Mouse (Mus musculus): Measurements from ENCODE around the gene Spata20.

Spata20 gene

GRCm38 (mm10) chr11:94486001-94486400 is at the start of gene Spata20:
TSS of gene Spata20 (minus strand) at chr11:94486179.
- no peak for DNase-seq (ENCODE audit: extremely low spot score, low read depth, low spot score)

GRCm38 (mm10) chr11:94533171-94533570 is 47.2 kb upstream of the Spata20 start:
- no peak for DNase-seq (ENCODE audit: extremely low spot score, low read depth, low spot score)

GRCm38 (mm10) chr11:94528879-94529278 is 42.9 kb upstream of the Spata20 start:
- DNase-seq (ENCODE audit: extremely low spot score, low read depth, low spot score): no peak

DNA sequence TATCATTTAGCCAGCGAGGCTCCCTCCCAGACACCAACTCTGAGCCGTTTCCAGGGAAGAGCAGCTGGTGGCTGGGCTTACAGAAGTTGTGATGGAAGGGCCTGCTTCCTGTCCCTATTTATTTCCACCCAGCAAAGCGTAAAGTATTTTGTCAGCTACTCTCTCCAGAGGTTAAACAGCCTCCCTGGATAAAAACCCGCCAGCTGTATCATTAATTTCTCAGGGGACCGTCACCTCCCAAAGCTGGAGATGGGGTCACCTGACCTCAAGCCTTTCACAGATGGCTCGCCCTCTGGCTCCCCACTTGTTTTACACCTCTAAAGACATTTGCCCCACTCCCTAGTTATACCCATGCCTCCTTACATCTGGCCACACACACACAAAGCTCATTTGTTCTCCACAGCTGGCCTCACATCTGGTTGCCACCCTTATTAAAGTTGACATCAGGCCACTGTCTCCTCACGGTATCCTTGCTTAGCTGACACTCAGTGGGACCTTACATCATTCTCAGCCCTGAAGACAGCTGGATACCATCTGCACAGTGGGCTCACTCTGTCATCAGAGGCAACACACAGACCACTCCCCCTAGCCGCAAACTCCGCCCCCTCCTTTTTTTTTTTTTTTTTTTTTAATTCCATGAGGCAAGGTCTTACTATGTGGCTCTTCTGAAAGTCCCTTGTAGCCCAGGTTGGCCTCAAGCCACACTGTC is 40.3 kb upstream of the Spata20 start:
- DNase-seq (ENCODE audit: extremely low spot score, low read depth, low spot score): no peak

- DNase-seq (ENCODE audit: extremely low spot score, low read depth, low spot score): no peak
Observed at GRCm38 (mm10) chr11:94521219-94521843, 35.4 kb upstream of the Spata20 start, which contains the start of gene Mycbpap. TSS of gene Mycbpap (minus strand) at chr11:94521742.

GRCm38 (mm10) chr11:94513452-94513851 is 27.5 kb upstream of the Spata20 start:
- no peak for DNase-seq (ENCODE audit: extremely low spot score, low read depth, low spot score)

- DNase-seq (ENCODE audit: extremely low spot score, low read depth, low spot score): no peak
Observed at GRCm38 (mm10) chr11:94508976-94509375, 23.0 kb upstream of the Spata20 start.

DNA sequence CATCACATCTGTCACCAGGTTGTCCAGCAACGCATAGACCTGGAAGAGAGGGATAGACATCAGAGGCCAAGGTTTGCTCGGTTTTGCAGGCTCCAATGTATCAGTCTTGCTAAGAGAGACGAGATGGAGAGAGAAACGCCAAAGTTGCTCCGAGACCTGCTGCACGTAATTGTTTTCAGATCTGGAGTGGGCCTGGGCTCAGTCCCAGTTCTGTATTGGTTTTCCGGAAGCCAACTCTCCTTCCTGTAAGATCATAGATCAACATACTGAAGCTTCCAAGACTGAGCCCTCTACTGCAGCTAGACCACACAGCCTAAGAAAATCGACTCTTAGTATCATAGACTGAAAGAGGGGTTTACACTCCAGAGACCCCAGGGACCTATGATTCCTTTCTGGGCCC is 15.5 kb upstream of the Spata20 start:
- no peak for DNase-seq (ENCODE audit: extremely low spot score, low read depth, low spot score)

GRCm38 (mm10) chr11:94500362-94500761 is 14.4 kb upstream of the Spata20 start:
- DNase-seq (ENCODE audit: extremely low spot score, low read depth, low spot score): no peak

DNA sequence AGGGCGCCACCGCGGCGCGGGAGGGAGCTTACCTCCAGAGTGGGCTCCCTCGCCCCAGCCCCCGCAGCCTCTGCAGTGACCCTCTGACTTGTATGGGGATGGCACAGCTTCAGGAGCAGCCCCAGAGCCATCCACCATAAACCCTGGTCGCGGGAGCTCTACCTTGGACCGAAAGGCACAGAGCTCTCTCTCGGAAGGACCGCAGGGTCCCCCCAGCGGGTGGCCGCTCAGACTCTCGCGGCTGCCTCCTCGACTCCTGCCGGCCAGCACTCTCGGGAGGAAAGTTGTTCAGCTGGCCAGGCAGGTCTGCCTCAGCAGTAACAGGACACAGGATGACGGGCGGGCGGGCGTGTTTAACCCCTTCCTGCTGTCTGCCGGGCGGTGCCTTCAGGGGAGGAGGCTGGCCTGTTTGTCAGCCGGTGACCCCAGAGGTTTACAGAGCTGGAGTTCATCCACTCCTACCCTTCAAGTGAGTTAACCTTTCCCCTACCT is 13.7 kb upstream of the Spata20 start, which contains the start of gene Epn3:
Gene Epn3, minus strand, starts transcription at position 314 of the 492 bp plus-strand sequence.
- no peak for DNase-seq (ENCODE audit: extremely low spot score, low read depth, low spot score)

DNA sequence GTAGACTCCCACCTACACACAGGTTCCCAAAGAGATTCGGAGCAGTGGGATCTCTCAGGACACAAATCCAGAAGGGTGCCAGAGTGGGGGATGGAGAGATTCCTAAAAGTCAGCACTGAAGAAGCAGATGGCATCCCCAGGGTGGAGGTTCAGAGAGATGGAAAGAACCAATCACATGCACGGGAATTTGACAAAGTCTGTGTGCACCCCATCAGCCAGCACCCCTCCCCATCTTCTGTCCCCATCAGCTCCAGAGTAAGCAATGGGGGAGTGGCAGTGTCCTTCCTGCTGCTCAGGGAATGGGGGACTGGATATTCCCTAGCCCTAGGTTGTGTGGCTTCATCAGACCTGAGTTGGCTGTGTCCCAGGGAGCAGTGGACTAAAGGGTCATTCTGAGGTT is 13.1 kb upstream of the Spata20 start:
- DNase-seq (ENCODE audit: extremely low spot score, low read depth, low spot score): no peak

DNA sequence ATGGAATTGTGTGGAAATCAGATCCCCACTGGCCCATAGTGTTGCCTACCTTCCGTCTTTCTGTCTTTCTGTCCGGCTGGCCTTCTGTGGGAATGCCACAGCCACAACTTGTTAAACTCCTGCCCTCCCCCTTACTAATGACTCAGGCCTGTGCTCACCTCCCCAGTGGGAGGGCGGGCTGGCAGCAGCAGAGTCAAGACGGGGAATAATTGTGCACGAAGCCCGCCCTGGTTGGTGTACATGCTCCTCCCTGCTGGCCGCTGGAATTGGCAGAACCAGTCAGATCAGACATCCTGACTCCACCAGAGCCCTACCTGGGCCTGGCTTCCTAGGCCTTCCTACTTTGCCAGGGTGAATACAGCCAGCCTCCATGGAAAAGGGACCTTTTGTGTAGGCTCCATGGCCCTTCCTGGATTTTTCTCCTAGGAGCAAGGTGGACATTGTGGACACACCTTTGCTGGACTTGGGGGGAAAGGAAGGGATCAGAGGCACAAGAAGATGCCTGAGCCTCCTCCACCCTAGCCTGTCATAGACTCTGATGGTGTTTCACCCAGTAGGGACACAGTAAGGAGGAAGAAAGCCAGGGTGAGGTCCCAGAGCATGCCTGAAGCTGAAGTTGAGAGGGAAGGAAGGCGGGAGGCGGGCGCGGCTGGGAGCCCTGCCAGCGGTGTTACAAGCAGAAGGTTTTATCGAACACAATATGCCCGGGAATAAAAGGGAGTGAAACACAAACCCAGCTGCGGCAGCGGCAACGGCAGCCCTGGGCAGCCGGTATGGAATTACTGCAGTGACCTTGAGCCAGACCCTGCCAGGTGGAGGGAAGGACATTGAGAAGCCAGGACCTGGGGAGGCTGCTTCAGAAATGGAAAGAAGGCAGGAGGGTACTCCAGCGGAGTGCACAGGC is 12.4 kb upstream of the Spata20 start:
- DNase-seq (ENCODE audit: extremely low spot score, low read depth, low spot score): no peak

GRCm38 (mm10) chr11:94495415-94495814 is 9.4 kb upstream of the Spata20 start:
- DNase-seq (ENCODE audit: extremely low spot score, low read depth, low spot score): no peak

DNA sequence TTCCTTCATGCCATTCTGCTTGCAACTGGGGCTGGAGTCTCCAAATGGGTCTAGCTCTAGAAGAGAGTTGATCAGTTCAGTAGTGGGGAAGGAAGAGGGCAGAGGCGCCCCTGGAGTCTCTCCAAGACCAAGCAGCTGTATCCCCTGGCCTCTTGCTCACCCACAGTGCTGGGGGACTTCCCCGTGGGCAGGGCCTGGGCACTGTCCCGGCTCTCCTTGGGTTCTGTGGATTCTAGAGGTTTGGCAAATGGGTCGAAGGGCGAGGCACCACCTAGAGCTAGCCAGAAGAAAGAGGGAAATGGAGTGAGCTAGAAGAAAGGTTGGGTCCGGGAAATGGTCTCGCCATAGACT is 5.7 kb upstream of the Spata20 start:
- no peak for DNase-seq (ENCODE audit: extremely low spot score, low read depth, low spot score)

GRCm38 (mm10) chr11:94491035-94491748 is 5.2 kb upstream of the Spata20 start:
- DNase-seq (ENCODE audit: extremely low spot score, low read depth, low spot score): no peak

- no peak for DNase-seq (ENCODE audit: extremely low spot score, low read depth, low spot score)
Observed at GRCm38 (mm10) chr11:94489745-94490144, 3.8 kb upstream of the Spata20 start.

DNA sequence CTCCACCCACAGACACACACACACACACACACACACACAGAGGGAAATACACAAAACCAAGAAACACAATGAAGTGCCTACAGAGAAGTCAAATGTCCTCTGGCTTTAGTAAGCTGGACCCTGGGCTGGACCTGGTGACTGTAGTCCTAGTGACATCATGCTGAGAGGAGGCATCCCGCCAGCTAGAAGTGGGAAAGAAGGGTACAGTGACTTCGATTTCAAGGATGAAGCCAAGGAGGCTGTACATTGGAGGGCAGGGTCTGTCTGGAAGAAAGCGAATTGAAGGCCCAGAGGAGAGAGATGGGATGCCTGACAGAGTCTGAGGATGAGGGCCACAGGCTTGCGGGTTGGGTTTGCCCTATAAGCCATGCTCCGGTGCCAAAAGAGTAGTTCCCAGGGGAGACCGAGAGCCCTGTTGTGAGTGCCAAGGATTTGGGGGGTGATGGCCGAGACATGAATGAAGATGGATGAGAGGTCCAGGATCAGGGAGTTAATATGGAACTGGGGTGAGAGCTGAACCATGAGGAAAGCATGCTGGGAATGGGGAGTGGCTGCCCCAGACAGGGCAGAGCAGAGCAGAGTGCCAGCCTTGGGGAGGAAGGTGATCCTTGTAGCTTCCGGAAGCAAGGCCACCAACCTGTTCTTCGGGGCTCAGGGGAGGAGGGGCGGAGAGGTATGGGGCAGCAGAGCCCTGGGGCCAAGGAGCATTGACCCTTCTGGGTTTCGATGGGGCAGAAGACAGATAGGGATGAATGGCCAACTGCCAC is 3.0 kb upstream of the Spata20 start:
- DNase-seq (ENCODE audit: extremely low spot score, low read depth, low spot score): no peak

GRCm38 (mm10) chr11:94485223-94485622 is 756 bp downstream of the Spata20 start:
- no peak for DNase-seq (ENCODE audit: extremely low spot score, low read depth, low spot score)

DNA sequence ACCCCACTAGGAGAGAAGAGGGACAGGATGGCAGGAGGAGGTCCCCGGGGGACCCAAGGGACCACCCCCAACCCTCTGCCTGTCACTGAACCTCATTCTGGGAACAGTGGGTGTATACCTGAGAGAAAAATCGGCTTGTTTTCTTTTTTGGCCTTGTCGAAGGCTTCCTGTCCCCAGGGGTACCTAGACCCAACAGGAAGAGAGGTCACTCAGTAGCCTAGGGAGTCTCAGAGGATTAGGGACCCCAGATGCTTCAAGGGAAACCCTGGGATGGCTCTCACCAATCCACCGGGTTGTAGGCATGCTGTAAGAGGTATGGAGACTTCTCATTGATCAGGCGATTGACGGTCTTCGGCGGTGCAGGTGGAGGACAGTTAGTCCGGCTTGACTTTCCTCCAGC is 1.3 kb downstream of the Spata20 start:
- no peak for DNase-seq (ENCODE audit: extremely low spot score, low read depth, low spot score)

GRCm38 (mm10) chr11:94483921-94484320 is 2.1 kb downstream of the Spata20 start:
- DNase-seq (ENCODE audit: extremely low spot score, low read depth, low spot score): no peak

All from hindlimb bud, embryonic 11.5 days (tissue).